Mouse (Mus musculus): ENCODE measurements around the gene Ifitm1.
"Not testable (repeated sequence)": the region's sequence is repeated elsewhere in the genome, so short reads cannot be mapped to it uniquely, and the experiment has no call there.

The Ifitm1 gene

DNA sequence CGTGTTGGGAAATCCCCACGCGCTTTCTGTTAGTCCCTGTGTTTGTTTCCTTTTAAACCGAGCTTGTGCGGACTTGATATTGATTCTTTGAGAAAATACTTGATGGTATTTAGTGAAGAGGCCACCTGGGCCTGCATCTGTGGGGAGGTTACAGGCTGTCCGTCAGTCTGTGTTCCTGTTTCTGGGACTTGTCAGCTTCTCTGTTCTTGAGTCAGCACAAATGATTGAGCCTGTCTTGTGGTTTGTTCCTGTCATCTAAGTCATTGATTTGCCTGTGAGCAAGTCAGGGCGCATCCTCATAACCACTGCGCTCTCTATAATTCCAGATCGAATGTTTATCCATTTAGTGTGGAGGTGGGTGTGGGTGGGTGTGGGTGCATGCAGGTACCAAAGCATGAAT is 9.7 kb downstream of the Ifitm1 start:
- DNase-seq (ENCODE audit: low spot score in 2 of 2): not testable (repeated sequence)

DNA sequence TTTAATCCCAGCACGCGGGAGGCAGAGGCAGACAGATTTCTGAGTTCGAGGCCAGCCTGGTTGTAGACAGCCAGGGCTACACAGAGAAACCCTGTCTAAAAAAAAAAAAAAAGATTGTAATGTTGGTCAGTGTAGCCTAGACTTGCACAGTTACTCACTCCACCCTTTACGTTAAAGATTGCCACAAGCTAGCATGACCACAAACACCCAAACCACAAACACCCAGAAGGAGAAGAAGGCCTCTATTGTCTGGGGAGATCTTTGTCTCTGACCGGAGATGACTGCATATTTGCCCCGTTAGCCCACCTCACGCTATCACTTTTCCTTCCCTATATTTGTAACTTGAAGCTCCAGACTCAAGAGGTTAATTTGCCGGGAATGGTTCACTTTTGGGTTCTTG is 14.7 kb downstream of the Ifitm1 start:
- no peak for DNase-seq (ENCODE audit: low spot score in 2 of 2)

DNA sequence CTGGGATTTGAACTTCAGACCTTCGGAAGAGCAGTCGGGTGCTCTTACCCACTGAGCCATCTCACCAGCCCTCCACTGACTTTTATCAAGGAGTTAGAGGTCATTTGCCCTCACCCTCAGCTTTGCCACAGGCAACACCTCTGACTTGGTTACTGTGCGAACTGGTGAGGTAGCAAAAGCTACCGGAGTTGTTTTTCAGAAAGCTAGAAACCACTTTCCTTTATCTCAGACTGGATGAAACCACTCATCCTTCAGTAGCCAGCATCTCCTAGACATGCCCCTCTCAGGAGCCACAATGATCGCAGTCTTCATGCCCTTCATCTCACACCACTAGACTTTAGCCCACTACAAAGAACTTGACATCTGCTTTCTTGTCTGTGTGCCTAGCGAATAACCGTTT is 15.9 kb downstream of the Ifitm1 start:
- DNase-seq (ENCODE audit: low spot score in 2 of 2): no peak

DNA sequence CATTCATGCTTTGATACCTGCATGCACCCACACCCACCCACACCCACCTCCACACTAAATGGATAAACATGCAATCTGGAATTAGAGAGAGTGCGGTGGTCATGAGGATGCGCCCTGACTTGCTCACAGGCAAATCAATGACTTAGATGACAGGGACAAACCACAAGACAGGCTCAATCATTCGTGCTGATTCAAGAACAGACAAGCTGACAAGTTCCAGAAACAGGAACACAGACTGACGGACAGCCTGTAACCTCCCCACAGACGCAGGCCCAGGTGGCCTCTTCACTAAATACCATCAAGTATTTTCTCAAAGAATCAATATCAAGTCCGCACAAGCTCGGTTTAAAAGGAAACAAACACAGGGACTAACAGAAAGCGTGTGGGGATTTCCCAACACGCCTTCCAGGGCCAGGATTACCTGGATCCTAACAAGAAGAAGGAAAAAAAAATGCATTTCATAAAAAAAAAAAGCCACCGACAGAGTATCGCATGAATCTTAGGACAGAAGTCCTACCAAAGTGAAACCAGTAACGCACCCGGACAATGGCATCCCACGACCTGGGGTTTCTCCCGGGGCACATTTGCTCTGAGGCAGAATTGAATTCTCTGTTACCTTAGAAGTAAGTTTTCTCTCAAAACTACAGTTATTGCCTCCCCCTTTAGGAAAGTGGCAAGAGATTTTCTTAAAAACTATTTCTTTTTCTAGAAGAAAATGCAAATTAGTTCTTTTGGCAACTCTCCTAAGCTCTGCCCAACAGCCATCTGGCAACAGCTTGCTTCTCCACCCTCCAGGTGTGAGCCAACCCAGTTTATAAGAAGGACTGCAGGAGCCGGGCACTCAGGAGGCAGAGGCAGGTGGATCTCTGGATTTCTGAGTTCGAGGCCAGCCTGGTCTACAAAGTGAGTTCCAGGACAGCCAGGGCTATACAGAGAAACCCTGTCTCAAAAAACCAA is 20.4 kb downstream of the Ifitm1 start:
- DNase-seq (ENCODE audit: low spot score in 2 of 2): no peak

DNA sequence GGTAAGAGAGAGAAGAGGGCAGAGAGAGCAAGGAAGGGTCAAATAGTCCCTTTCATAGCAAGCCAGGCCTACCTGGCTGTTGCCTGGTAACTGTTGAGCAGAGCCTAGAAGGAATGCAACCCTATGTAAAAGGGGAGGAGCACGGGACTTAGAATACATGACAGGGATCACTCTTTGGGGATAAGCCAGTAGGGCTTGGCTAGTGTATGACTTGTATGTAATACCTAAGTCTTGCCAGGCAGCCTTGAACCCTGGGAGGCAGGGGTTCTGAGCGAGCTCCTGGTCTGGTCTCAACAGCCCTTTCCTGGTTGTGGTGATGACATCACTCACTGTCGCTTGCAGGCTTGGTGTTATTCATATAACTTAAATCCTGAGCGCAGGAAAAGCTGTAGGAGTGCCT is 22.0 kb downstream of the Ifitm1 start:
- DNase-seq (ENCODE audit: low spot score in 2 of 2): no peak

DNA sequence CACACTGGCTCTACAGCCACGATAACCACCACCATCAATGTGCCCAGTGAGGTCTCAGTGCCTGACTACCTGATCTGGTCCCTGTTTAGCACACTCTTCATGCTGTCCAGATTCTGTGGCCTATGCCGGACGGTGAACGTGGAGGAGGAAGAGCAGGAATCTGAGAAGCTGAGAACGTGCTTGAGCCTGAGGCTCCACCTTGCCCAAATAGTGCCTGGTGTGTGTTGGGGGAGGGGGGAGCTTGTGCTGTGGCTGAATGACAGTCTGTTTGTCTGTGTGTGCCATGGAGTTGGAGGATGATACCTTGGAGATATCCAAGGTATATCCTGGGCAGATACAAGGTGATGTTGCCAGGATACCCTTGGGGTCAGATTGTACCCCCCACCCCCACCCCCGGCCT is 23.2 kb downstream of the Ifitm1 start:
- DNase-seq (ENCODE audit: low spot score in 2 of 2): no peak

DNA sequence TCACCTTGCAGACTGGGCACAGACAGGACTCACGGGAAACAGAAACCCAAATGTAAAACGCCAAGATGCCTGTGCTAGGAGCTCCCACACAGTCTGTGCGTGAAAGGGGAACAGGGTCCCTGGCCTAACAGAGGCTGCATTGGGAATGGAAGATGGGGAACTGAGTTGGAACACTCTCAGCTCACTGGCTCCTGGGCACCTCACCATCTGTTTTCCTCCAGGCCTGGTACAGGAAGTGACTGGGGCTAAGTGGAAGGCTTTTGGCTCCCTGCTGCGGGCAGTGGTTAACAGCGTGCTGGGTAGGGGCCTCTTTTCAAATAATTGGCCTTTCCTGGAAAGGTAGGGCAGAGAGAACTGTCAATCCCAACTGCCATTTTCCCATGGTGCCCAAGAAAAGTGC is 23.6 kb downstream of the Ifitm1 start:
- DNase-seq (ENCODE audit: low spot score in 2 of 2): no peak

DNA sequence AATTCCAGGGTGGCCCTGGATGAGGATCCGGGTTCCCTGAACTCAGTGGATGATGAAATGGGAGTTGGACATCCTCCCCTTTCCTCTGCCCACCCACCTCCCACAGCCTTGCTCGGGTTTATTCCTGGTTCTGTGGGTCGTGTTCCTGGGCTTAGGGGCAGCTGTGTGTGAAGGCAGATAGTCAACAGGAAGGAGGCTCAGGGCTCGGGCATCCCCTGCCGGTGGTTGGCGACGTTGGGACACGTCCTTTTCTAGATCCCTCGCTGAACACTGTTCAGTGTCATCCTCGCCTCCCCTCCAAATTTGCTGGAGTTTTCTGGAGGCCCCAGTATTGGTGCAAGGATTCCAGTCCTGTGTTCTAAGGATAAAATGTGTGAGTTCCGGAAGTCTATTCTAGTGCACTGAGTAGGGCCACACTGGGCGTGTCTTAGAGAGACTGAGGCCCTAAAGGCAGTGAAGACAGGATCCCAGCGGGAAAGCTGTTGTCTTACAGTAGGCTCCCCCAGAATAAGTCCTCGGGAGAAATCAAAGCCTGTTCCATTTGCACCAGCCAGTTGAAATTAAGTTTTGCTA is 24.2 kb downstream of the Ifitm1 start:
- no peak for DNase-seq (ENCODE audit: low spot score in 2 of 2)

DNA sequence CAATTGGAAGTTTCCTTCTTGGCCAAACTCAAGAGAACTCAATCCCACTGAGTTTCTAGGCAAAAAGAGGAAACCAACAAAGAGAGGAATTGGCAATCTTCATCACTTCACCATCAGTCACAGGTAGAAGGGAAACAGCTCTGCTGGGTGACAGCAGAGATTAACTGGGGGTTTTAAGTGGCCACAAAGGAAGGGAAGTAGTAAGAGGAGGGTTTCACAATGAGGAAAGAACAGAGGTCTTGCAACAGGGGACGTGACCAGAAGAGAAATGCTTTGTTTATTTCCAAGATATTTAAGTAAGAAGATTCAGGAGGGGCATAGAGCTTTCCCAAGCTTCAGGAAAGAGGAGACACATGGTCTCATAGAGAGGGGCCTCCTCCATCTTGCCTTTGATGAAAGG is 30.8 kb downstream of the Ifitm1 start:
- DNase-seq (ENCODE audit: low spot score in 2 of 2): no peak

DNA sequence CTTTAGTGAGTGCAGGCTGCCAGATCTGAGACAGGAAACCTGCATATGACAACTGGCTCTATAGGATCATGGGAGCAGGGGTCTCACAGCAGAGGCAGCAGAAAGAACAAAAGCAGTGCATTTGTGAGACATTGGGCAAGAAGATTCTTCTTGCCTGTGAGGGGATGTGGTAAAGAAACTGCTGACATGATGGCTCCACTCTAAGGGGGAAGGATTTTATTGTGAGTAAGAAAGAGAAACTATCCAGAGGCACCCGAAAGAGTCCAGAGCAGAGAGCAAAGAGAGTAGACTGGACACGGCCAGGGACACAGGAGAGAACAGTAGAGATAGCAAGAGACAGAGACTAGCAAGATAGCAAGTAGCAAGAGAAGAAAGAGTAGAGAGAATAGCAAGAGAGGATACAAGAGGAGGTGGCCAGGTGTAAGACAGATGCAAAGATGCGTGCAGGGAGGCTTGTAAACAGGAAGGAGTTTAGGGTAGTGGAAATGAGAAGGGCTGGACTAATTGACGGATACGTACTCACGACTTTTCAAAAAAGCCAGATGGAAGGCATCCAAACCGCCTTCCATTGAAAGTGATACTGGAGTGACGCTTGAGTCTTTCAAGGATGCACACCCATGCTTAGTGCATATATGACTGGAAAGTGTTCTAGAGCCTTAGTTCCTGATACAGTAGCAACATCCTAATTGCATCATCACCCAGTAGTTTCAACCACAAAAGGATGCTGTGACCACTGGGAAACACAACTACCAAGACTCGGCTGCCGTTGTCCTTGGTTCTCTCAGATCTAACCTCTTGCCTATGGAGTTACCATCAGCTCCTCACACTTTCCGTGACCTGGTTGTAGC is 32.1 kb downstream of the Ifitm1 start:
- DNase-seq (ENCODE audit: low spot score in 2 of 2): no peak

DNA sequence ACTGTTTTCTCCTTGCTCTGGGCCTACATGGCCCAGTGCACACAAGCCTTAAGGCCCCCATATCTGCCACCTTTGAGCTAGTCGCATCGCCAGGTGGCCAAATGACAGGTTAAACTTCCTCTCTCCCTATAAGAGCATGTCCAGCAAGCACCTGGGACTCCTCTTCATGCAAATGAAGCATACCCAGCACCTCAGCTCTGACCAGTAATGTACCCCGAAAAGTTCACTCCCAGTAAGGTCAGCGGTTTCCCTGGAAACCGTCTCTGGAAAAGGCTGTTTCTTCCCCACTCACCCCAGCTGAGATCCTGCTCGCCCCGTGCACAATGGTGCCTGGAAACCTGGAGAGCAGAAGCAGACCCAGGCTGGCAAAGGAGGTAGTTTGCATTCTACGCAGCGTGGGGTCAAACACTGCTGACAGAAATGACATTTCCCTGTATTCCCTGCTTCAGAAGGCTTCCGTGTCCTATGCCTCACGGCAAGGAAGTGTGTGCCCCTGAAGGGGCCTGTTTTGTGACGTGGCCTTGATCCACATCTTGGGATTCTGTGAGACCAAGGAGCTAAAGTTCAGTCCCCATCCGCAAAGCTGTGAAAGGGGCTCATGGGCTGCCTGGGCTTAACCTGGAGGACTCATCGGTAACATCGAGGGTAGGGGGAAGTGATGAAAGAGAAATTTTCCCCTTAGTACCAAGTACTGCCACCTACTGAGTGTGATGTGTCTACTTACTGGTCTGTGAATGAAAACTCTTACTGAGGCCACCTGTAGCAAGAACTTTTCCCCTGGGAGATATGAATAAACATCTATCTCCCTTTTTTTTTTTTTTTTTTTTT is 34.1 kb downstream of the Ifitm1 start:
- no peak for DNase-seq (ENCODE audit: low spot score in 2 of 2)

DNA sequence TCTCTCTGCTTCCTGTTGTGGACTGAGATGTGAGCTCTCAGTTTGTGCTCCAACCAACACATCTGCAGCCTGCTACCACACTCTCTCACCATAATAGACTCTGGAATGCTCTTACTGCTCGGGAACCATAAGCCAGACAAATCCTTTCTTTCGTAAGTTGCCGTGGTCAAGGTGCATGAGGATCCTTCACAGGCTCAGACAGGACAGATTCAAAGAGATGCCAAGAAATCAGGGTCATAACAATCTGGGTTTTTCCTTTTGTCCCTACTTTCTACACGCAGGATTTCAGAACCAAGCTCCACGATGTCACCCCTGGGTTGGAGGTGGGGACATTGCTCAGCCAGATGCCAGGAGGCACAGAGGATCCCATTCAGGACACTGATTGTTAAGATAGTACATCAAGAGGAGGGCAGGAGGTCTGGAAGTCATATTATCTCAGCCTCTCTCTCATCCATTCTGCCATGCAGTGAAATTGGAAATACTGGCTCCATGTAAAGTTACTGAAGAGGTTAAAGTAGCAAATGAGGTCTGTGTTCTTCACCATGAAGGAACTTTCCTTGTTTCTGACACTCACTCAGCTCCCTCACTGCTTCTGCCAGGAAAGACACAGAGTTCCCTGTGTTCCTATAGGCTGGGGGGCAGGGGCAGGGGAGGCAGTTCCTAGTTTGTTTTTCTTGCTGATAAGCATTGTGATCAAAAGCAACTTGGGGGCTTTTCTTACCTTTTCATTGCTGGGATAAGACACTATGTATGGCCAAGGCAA is 36.4 kb downstream of the Ifitm1 start:
- DNase-seq (ENCODE audit: low spot score in 2 of 2): no peak

DNA sequence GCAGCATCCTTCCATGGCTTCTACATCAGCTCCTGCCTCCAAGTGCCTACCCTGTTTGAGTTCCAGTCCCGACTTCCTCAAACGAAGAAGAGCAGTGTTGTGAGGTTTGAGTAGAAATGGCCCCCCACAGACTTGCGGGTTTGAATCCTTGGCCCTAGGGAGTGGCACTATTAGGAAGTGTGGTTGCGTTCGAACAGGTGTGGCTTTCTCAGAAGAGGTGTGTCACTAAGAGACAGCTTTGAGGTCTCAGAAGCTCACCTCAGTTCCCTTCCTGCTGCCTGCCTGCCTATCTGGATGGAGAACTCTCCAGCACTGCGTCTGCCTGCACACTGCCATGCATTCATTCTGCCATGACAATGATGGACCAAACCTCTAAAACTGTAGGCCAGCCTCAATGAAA is 39.4 kb downstream of the Ifitm1 start:
- DNase-seq (ENCODE audit: low spot score in 2 of 2): no peak

DNA sequence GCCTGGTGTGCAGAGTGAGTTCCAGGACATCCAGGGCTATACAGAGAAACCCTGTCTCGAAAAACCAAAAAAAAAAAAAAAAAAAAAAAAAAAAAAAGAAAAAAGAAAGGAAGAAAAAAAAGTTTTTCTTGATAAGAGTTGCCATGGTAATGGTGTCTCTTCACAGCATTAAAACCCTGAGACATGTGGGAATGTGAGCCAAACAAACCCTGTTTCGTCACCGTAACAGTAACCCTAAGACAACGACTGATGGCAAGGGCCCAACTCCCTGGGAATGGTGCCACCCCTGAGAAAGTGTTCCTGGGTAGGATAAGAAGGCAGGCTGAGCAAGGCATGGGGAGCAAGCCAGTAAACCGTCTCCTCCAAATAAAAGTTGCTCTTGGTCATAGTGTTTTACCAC is 39.9 kb downstream of the Ifitm1 start:
- no peak for DNase-seq (ENCODE audit: low spot score in 2 of 2)

DNA sequence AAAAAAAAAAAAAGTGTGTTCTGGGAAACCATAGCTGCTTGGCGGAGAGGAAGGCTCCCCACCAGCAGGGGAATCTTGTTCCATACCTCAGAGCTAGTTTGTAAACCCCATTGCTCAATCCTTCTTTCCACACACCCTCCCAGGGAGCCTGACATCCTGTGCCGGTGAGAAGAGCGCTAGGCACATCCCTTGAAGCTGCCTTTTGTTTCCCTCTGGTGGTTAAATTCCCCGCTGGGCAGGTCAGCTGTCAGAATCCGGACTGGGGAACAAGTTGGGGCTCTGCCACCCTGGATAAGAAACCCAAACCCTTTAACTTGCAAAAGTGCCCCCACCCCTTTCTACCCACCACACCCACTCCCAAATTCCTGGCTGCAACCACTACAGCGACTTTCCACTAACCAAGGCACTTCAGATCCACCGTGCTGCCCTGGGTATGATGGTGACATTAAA is 41.3 kb downstream of the Ifitm1 start:
- DNase-seq (ENCODE audit: low spot score in 2 of 2): no peak

DNA sequence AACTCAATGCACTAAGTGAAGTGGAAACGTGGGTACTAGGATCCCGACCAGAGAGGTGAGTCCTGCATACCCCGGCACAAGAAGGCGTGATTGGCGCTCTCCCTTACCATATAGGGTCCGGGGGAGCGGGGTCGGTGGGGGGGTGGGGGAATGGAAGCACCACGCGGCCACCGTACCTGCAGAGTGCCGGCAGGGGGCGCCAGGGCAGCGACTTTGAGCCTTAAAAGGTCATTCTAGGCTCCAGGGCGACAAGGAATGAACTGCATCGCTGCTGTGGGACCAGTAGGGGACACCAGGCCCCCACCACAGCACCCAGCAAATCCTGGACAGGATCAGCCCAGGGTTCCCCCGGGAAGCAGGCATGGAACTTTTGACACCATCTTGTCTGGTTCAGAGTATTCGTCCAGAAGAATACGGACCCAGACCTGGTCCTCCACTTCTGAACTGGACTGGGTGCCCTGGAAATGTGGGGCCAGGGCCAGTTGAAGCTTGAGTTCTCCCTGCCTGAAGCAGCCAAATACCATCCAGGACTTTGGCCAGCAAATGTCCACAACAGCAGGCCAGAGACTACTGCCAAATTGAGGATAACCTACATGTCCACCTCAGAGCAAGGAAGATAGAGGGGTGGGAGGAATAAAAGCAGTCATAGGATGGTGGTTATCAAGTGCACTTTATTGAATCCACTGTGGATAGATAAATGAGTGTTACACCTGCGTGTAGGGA is 42.1 kb downstream of the Ifitm1 start:
- peak; percentile 20 to 51 for DNase-seq (ENCODE audit: low spot score in 2 of 2)

DNA sequence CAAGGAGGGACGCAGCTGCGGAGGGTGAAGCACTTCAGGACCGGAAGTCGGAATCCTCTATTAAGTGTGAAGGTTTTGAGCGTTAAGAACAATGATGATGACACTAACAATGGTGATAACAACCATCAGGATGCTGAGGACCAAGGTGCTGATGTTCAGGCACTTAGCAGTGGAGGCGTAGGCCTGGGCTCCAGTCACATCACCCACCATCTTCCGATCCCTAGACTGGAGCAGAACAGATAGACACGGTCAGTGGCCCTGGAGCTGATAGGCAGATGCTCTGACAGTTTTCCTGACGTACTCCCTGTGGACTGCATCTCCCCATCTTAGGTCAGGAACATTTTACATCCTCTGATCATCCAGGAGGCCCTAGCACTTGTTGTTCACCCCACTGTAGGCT is 42.6 kb downstream of the Ifitm1 start:
- no peak for DNase-seq (ENCODE audit: low spot score in 2 of 2)

DNA sequence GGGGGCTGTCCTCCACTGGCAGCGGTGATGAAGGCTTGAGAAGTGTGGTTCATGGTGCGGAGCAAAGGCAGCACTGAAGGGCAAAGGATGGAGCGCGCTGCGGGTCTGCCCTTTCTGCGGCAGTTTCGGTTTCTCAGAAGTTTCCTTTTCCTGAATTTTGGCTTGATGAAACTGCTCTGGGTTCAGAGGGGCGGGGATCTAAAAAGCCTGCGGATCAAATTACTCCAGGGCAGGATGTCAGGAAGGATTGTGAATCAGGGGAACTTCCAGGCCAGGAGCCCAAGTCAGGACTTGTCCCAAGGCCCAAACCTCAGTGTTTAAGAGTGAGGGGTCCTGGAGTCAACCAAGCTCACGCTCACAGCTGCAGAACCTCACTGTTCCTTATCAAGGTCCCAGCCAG is 43.6 kb downstream of the Ifitm1 start, which contains the start of gene Ifitm3:
Gene Ifitm3, minus strand, starts transcription at position 178 of the 400 bp plus-strand sequence.
- DNase-seq (ENCODE audit: low spot score in 2 of 2): no peak

DNA sequence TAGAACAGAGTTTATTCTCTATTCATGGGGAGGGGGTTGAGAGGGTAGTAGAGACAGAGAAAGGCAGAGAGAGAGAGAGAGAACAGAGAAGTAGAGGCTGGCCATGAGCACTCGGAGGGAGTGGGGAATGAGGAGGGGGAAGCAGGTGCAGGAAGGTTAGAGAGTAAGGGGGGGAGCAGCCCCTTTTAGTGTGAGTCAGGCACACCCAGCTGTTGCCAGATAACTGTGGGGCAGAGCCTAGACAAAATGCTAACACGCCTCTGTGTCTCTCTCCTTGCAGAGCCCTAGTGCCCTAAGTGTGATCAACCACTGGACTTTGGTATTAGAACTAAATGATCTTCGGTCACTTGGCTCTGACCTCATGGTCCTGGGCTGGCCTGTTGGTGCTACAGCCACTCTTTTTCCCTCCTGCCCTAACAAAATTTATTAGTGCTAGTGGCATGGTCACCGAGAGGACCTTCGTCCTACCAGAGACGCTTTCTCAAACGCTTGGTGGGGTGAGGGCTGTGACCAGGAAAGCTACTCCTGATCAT is 44.3 kb downstream of the Ifitm1 start:
- no peak for DNase-seq (ENCODE audit: low spot score in 2 of 2)
